Mouse (Mus musculus) spleen, adult 2 months (tissue): Measurements from ENCODE around the gene Kif7. TPM values are rescaled to one million over a fixed set of nuclear protein-coding genes. Genes with fewer than 3 reads are reported as not detected.
A peak's percentile ranks its signal among the peaks of the same experiment; 100 is the strongest.

Source experiments
- DNase-seq, 2 experiments: peaks; one replicate each; pipeline versions ENCODE4 v3.0.0 to v3.0.0-alpha.2; 2012 to 2021; ENCODE audit warnings: low spot score in 2 of 2, low read depth in 1 of 2
- H3K27ac ChIP-seq: fragments of 200-500 bp; 2 replicates; pipeline ENCODE4 v1.5.1; 2012; ENCODE audit warnings: low read length, inconsistent platforms; ENCODE audit not compliant: insufficient read depth
- H3K27me3 ChIP-seq: fragments of 200-500 bp; 2 replicates; pipeline ENCODE4 v1.6.1; 2012; ENCODE audit warnings: mild to moderate bottlenecking, moderate library complexity, low read length, inconsistent platforms; ENCODE audit not compliant: control insufficient read depth, insufficient read depth
- H3K36me3 ChIP-seq: fragments of 200-500 bp; 2 replicates; pipeline ENCODE4 v1.6.1; 2012; ENCODE audit warnings: mild to moderate bottlenecking, low read length, inconsistent platforms; ENCODE audit not compliant: control insufficient read depth, insufficient read depth
- H3K4me1 ChIP-seq: fragments of 200-500 bp; 2 replicates; pipeline ENCODE4 v1.6.1; 2011; ENCODE audit warnings: inconsistent platforms; ENCODE audit not compliant: control insufficient read depth, insufficient read depth, insufficient read length
- H3K4me3 ChIP-seq: fragments of 200-500 bp; 2 replicates; pipeline ENCODE4 v1.5.1; 2011; ENCODE audit warnings: mild to moderate bottlenecking, inconsistent platforms; ENCODE audit not compliant: insufficient read depth, insufficient read length; ENCODE audit errors: extremely low read depth
- CTCF ChIP-seq: fragments of 200-500 bp; IDR thresholded peaks from 2 replicates; pipeline ENCODE4 v1.5.1; 2011; ENCODE audit warnings: mild to moderate bottlenecking, inconsistent platforms; ENCODE audit not compliant: insufficient read depth, insufficient read length, insufficient replicate concordance; ENCODE audit errors: extremely low read depth
- POLR2A ChIP-seq: fragments of 200-500 bp; IDR thresholded peaks from 2 replicates; pipeline ENCODE4 v1.6.1; 2011; ENCODE audit warnings: low read depth, low read length, inconsistent platforms
- WGBS: fragments of 180-500 bp; shearing (Covaris S2); methylation state at CpG from one replicate; pipeline ENCODE4 v1.1.7; 2018; 5-methylcytosine and 5-hydroxymethylcytosine counted together
- polyA plus RNA-seq: library from polyadenylated mRNA; depleted of rRNA; stranded (reverse); fragments of >200 nt; gene quantifications from 2 replicates; pipeline ENCODE4 v1.2.3, GENCODE M21; 2012

Gene Kif7
- polyA plus RNA-seq, 1 experiment, result 0.98 TPM

- Histone ChIP-seq H3K27ac (no peak overlapping the region), H3K4me1 (peaks cover 5% of the 10 kb centered on the region; the same call in 1 of the 2 replicates), H3K4me3 (no peak overlapping the region), H3K27me3 (no peaks in the 10 kb centered on the region), H3K36me3 (no peaks in the 10 kb centered on the region)
- DNase-seq, result no peak
- no peak for TF ChIP-seq POLR2A
- no peak for TF ChIP-seq CTCF
- WGBS, result 96% methylated on average over 2 of the region's 2 CpGs
Observed at GRCm38 (mm10) chr7:79738913-79739312, 23.4 kb upstream of the Kif7 start.

DNA sequence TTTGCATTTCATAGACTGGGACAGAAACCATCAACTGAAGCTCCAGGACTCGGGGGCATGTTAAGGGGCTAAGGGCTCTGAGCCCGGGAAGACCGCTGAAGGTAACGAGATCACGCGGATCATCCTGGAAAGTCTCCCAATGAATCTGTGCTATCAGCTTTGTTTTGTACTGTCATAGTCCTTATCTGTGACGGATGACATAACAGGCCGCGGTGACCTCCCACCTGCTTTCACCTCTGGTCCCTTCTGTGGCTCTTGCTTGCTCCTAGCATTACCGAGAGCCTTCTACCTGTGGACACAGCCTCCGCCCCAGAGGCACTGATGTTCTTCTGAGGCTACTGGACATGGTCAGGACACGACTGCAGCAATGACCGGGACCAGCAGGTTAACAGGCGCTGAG is 21.0 kb upstream of the Kif7 start:
- no peaks in the 10 kb centered on the region for H3K36me3 ChIP-seq
- no peak for DNase-seq
- H3K4me3 ChIP-seq, result no peak overlapping the region
- WGBS, result 91% methylated on average over 14 of the region's 14 CpGs
- H3K4me1 ChIP-seq, result no peaks in the 10 kb centered on the region
- H3K27ac ChIP-seq, result no peak overlapping the region
- TF ChIP-seq POLR2A, result no peak
- TF ChIP-seq CTCF, result no peak
- no peaks in the 10 kb centered on the region for H3K27me3 ChIP-seq

GRCm38 (mm10) chr7:79734563-79734962 is 19.0 kb upstream of the Kif7 start:
- Histone ChIP-seq H3K4me1 (no peaks in the 10 kb centered on the region), H3K27me3 (no peaks in the 10 kb centered on the region), H3K36me3 (no peaks in the 10 kb centered on the region), H3K4me3 (no peak overlapping the region), H3K27ac (no peak overlapping the region)
- no peak for DNase-seq
- WGBS, result 91% methylated on average over 8 of the region's 8 CpGs
- TF ChIP-seq CTCF, result no peak

DNA sequence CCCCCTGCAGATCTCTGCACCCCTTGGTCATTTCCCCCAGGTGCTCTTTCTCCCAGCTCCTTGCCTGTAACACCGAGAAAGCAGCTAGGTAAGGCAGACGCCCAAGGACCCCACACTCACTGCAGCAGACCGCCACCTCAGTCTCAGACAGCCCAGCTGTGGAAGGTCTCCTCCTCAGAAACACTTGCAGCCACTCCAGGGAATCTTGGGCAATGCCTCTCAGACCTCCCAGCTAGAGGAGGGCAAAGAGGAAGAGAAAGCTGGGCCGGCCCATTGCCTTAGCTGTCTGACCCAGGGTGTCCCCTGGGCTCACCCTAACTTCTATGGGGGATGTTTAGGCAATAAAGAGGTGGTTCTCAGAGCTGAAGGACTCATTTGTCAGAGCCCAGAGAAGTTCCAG is 17.1 kb upstream of the Kif7 start, which contains the start of gene Plin1:
Gene Plin1, minus strand, starts transcription at position 282 of the 400 bp plus-strand sequence.
- no peak within 1 kb of the TSS for H3K4me3 ChIP-seq
- DNase-seq, result no peak
- no peaks in the 10 kb centered on the region for H3K36me3 ChIP-seq
- no peak for TF ChIP-seq POLR2A
- no peak for TF ChIP-seq CTCF
- no peaks in the 10 kb centered on the region for H3K27me3 ChIP-seq
- 77% methylated on average over 4 of the region's 4 CpGs for WGBS
- H3K27ac ChIP-seq, result no peak within 1 kb of the TSS
- H3K4me1 ChIP-seq, result no peaks in the 10 kb centered on the region

GRCm38 (mm10) chr7:79731438-79731837 is 15.9 kb upstream of the Kif7 start:
- WGBS, result 80% methylated on average over 13 of the region's 13 CpGs
- DNase-seq, result no peak
- Histone ChIP-seq H3K27me3 (no peaks in the 10 kb centered on the region), H3K4me1 (no peaks in the 10 kb centered on the region), H3K36me3 (no peaks in the 10 kb centered on the region), H3K27ac (no peak overlapping the region), H3K4me3 (no peak overlapping the region)
- TF ChIP-seq CTCF (no peak), POLR2A (no peak)

DNA sequence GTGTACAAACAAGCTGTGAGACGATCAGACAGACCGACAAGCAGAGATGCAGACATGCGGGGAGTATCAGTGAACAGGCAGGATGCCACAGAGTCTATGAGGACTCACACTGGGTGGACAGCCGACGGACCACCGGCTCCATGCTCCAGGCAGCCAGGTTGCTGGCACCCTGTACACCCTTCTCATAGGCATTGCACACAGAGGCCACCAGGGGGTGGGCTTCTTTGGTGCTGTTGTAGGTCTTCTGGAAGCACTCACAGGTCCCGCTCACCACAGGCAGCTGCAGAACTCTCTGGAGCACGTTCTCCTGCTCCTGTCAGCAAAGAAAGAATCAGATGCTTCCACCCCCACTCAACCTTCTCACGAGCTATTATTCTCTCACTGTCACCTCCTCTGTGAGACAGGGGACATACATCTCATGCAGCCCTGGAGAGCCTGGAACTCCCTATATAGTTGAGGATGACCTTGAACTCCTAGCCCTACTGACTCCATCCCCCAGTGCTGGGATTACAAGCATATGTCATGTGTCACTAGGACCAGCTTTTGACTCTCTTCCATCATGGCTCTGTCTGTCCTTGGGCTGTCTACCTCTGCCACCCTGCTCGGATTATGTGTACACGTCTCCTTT is 14.3 kb upstream of the Kif7 start:
- WGBS, result 67% methylated on average over 11 of the region's 11 CpGs
- DNase-seq, result no peak
- Histone ChIP-seq H3K27me3 (no peaks in the 10 kb centered on the region), H3K27ac (no peak overlapping the region), H3K4me3 (no peak overlapping the region), H3K36me3 (no peaks in the 10 kb centered on the region), H3K4me1 (no peaks in the 10 kb centered on the region)
- TF ChIP-seq CTCF (peak; percentile 11; the same call in 1 of the 2 replicates), POLR2A (no peak)

GRCm38 (mm10) chr7:79729169-79729568 is 13.6 kb upstream of the Kif7 start:
- 7% methylated on average over 8 of the region's 8 CpGs for WGBS
- TF ChIP-seq CTCF (peak; percentile 85), POLR2A (no peak)
- Histone ChIP-seq H3K36me3 (no peaks in the 10 kb centered on the region), H3K4me1 (no peaks in the 10 kb centered on the region), H3K4me3 (no peak overlapping the region), H3K27ac (no peak overlapping the region), H3K27me3 (no peaks in the 10 kb centered on the region)
- DNase-seq, result peak in 1 of 2 experiments; percentile 36
